Mouse (Mus musculus) bone marrow macrophage, adult 2 months (primary cell): Measurements from ENCODE around the gene Olfr979.
"Not testable (repeated sequence)": the region's sequence is repeated elsewhere in the genome, so short reads cannot be mapped to it uniquely, and the experiment has no call there.

Experiments
- CTCF ChIP-seq: IDR thresholded peaks from 2 replicates; pipeline ENCODE4 v1.5.1; 2012; ENCODE audit warnings: low read depth, mild to moderate bottlenecking, low read length, moderate library complexity
- POLR2A ChIP-seq: IDR thresholded peaks from 2 replicates; pipeline ENCODE4 v1.6.1; 2012; ENCODE audit warnings: mild to moderate bottlenecking, low read depth, low read length, borderline replicate concordance

DNA sequence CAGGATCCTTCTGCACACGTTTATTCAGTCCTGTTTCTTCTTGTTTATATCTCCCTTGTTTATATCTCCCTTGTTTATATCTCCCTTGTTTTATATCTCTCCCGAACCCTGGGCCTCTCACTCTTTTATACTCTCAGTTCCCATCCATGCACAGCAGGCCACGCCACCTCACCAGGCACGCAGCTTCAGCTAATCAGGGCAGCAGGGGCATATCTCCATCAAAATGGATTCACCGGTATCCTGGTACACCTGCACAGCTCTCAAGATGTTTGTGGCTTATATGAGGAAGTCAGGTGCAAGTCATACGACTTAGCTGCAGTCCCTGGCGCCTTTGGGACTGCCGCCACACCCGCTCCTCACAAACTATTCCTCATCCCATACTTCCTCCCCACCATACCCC lies 42.2 kb downstream of the Olfr979 start, which contains the start of gene Olfr976:
- not testable (repeated sequence) for TF ChIP-seq CTCF, POLR2A
